Mouse (Mus musculus) urinary bladder, postnatal 14 days (tissue): ENCODE results near the gene Erg.
A peak's percentile ranks its signal among the peaks of the same experiment; 100 is the strongest.

Source experiments
- DNase-seq: peaks from one replicate; pipeline ENCODE4 v3.0.0; 2021; ENCODE audit warnings: low spot score

The Erg gene

DNA sequence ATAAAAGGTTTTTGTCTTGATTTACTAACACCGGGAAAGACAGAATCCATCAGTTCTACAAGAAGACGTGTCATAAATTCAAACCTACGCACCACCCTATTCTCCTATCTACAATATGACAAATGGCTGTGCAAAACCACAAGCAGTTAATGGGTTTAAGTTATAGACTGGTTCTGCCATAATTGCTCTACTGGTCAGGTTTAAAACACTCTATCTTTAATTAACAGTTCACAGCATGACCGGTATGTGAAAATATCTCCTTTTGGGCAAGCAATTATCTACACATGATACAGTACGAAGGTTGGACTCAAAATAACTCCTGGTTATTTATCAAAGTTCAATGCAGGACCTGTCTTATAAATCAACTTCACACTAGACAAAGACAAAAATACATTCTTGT is 107.8 kb downstream of the Erg start:
- DNase-seq: no peak

- DNase-seq: no peak
These were observed 111.4 kb downstream of the Erg start for GRCm38 (mm10) chr16:95475041-95475440.

- DNase-seq: no peak
These were observed 112.4 kb downstream of the Erg start for GRCm38 (mm10) chr16:95473946-95474345.

DNA sequence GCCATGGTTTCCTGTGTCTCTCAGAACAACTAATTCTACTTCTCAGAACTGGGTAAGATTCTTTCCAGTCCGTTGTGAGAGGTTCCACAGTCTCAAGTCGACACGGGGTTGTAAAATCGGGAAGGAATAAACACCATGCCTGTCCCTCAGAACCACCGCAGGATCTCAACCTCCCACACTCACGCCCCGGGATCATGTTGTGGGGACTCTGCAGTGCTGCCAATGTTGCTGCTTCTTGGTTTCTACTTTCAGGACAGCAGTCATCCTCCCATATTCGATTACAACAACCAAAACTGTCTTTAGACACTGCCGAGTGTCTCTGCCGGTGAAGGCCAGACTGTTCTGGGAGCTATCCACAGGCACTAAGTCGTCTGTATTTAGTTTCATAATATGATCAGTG is 113.6 kb downstream of the Erg start:
- DNase-seq: no peak

DNA sequence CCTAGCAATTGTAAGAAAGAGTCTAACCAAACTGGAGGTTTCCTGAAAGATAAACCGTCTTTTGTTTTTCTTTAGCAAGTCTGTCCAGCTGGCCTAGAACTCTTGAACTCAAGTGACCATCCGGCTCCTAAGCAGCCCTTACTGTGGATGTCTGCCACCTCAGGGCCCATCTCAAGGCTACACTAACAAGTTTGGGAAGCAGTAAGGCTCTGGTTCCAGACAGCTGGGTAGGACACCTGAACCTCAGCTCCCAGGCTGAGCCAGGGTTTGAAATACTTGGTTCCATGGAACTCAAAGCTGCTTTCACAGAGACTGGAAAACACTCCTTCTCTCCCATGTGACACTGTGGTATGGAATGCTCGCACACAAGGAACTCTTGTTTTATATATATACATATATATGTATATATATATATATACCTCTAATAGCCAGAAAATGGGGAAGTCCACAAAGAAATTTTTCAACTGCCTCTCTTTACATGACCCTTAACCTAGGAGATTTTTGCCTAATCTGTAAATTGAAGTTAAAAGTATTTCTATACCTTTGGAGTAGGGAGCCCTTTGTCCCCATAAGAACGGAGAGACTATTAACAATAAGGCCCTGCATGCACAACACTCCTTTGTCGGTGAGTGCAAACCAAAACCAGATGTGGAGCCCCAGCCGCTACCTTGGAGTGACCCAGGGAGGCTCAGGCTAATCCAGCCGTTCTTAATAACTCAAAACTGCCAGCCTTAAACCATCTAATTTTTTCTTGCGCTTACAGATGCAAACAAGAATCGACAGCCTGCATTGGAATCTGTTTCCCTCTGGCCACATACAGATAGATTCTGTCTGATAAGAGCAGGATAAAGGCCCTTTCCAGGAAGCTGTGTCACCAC is 116.9 kb downstream of the Erg start:
- no peak for DNase-seq

DNA sequence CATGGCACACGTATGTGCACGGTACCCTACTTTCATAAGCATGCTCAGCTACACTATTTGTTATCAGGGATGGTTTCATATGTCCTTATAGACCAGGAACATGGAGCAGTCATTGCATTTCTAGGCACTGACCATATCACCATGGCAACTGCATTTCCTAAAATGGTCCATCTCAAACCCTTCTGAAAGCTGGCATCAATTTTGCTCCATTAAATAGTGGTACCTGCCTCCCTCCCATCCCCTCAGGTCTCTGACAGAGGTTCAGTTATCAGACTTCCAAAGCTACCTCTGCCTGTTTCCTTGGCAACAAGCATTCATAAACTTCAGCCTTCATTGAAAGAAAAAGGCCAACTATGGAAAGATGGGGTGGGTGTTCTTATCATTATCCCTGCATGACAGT is 118.5 kb downstream of the Erg start:
- DNase-seq: no peak

DNA sequence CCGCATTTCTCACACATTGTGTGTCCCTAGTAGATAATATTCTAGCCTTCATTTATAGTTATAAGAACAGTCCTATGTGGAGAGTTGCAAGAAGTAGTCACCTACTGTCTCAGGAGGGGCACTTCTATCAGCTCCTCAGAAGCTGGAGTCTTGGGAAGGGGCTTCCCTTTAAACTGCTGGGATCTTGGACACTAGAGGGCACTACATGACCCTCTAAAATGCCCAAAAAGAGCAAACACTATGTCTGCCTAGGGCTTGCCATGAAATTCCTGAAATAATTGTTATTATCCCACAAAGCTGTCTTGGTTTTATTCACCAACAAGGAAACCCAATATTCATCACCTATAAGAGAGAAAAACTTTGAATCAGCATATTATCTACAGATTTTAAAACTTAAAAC is 119.8 kb downstream of the Erg start:
- DNase-seq: peak; percentile 10

GRCm38 (mm10) chr16:95464609-95465008 is 121.8 kb downstream of the Erg start:
- DNase-seq: no peak

GRCm38 (mm10) chr16:95463796-95464195 is 122.6 kb downstream of the Erg start:
- DNase-seq: no peak

- no peak for DNase-seq
These were observed 124.5 kb downstream of the Erg start for GRCm38 (mm10) chr16:95461941-95462340.

GRCm38 (mm10) chr16:95460336-95460735 is 126.1 kb downstream of the Erg start:
- no peak for DNase-seq

DNA sequence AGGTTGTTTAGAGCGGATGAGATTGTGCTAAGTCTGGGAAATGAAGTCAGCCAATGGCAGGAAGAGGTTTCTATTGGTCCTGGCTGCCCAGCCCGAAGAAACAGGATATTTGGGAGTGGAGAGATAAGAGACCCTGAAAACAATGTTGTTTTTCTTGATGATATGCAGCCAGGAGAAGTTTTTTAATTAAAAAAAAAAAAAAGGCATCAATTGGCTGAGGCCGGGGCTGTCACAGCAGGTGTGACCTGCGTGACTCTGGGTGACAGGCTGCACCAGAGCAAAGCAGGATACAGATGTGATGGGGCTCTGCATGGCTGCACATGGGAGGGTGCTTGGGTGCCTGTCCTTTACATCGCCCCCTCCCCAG is 127.1 kb downstream of the Erg start:
- DNase-seq: no peak

GRCm38 (mm10) chr16:95458590-95459324 is 127.6 kb downstream of the Erg start:
- no peak for DNase-seq

DNA sequence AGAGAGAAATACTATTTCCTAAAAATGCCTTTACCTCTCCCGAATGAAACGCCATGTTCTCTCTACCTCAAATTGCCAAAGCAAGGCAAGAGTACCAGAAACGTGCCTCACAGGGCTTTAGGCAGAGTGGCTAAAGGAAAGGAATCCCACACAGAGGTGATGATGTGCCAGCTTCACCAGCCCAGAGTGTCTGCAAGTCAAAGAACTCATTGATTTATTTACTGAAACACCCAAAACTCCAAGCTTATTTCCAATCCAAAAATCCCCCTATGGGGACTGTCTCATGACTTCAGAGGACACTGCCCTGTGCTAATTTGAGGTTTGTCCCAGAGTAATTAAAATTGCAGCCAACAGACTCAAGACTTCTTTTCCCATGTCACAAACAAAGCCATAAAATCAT is 129.4 kb downstream of the Erg start:
- DNase-seq: no peak

GRCm38 (mm10) chr16:95455896-95456295 is 130.5 kb downstream of the Erg start:
- DNase-seq: no peak

DNA sequence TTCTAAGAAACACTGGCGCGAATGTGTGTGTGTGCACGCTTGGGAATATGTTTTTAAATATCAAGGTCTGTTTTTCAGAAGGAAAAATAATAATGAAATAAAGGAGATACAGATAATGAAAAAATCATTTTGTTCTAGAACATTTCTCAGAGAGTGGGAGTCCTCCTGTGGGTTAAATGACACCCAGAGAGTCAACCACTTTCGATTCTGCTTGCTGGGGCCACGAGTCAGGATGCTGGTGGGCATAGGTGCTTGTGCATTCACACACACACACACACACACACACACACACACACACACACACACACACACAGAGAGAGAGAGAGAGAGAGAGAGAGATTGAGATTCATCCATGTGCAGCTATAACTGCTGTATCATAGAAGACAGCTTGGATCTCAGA is 130.9 kb downstream of the Erg start:
- DNase-seq: no peak

- DNase-seq: no peak
These were observed 134.0 kb downstream of the Erg start for GRCm38 (mm10) chr16:95452411-95452810.

DNA sequence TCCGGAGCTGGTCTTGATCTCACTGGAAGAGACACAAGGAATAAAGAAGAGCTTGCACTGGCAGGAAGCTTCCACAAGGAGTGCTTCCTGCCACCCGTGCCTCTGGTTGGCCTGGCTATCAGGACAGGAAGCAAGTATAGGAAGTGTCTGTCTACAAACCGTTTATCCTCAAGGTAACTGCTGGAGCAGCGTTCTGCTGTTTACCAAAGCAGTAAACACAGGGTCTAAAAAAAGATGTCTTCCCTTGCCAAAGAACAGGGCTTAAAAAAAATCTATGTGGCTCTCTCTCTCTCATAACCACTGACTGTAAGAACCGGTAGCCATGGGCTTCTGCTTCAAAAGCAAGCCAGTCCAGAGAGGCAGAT is 137.1 kb downstream of the Erg start:
- no peak for DNase-seq

- no peak for DNase-seq
These were observed 137.6 kb downstream of the Erg start for GRCm38 (mm10) chr16:95448643-95449360.

DNA sequence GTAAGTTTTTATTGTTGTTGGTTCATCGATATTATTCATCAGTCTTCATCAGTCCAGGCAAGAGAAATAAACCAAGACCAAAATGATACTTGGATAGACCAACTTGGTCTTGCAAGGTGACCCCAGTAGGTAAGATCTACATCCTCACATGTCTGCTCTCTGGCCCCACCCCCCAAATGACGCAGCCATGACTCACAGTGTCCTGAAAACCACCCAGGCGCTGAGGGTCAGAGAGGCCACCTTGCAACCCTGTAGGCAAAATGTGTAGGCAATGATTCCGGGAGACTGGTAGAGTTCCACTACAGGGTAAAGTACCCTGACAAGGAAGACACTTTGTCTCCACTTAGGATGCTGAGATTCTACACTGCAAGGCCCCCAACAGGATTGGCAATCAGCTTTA is 138.5 kb downstream of the Erg start:
- no peak for DNase-seq

DNA sequence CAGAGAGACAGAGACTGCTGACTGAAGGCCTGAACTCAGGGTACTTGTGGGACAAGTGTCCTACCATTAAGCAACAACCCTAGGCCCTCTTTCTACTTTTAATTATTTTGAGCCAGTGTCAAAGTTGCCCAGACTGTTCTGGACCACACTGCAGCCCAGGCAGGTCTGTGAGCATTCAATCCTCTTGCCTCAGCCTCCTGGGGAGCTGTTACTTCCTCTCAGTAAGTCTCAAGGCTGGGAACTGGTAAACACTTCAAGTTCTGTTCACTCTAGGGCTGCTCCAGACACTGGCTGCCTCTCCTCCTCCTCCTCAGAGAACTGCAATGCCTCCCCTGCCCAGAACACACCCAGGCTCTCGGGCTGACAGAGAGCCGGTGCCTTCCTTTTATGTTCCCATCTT is 140.0 kb downstream of the Erg start:
- no peak for DNase-seq

- DNase-seq: no peak
These were observed 144.4 kb downstream of the Erg start for GRCm38 (mm10) chr16:95442023-95442422.

DNA sequence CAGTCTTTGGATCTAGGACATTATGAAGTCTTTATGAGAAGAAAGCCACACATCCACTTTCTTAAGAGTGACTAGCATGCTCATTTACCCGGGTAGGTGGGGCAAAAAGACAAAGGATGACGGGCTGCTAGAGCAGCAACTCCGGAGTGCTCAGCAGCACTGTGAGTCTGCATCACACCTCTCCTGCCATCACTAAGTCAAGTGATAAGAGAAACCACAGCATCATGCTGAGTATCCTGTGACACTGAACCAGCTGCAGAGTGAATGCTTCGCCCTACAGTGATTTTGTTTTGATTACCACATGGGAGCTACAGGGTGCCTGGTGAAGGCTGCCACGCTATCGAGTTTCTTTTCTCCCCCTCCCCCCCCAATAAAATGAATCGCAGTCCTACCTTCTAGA is 145.2 kb downstream of the Erg start:
- no peak for DNase-seq
